Mouse (Mus musculus) left cerebral cortex, postnatal 14 days (tissue): ENCODE measurements at regions not wholly inside any gene's neighbourhood (a gene's known extent, or its start where the extent isn't known, plus 50 kb on each side); places are given as distances from the start of the nearest gene placed in this dataset.

Experiments used
- DNase-seq, 2 experiments: peaks; one replicate each; pipeline ENCODE4 v3.0.0; 2021 to 2022; ENCODE audit warnings: low spot score in 2 of 2, mixed read lengths in 1 of 2
- intact Hi-C: fragments of 180-260 bp; cut with DNase I; formaldehyde crosslinking; loops from one replicate; pipeline ENCODE4 v1.15.1; 2025

- DNase-seq, result peak in 1 of 2 experiments; percentile 50
- intact Hi-C loops, result no loop called here
Measured at GRCm38 (mm10) chr2:50579620-50580019, 283.0 kb upstream of the Mmadhc start.

GRCm38 (mm10) chr2:50578278-50579043, 281.9 kb upstream of the Mmadhc start:
- intact Hi-C loops, result no loop called here
- DNase-seq, result no peak

DNA sequence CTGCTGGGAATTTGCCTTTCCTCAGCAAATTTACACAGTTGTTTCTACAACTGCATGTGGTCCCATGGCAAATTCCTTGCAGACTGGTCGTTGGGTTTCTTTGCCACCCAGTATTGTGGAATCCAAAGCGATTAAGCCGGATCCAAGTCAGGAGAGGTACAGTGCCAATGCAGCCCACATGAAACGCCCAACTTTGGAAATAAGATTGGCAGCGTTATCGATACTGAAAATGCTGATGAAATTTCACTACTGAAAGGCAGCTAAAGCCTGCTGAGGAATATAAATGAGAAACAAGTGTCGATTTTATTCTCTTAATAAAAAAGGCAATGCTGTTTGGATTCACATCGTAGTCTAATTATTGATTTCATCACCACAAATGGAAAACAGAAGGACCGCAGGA, 281.1 kb upstream of the Mmadhc start:
- intact Hi-C loops, result no loop called here
- no peak for DNase-seq

DNA sequence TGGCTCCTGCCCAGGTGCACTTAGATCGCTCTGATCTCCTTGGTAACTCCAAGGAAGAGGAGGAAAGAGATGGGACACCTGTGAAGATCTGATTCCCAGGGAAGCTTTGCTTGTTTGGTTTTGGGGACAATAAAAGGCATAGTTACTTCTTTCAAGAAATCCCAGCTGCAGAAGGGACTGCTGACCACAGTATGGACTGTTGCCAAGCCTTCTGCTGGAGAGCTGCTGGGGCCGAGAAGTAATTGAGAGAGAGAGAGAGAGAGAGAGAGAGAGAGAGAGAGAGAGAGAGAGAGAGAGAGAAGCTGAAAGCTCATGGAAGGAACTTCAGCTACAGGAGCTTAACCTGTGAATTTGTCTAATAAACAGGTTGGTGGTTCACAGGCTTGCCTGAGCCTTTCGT, 276.9 kb upstream of the Mmadhc start:
- no peak for DNase-seq
- intact Hi-C loops, result no loop called here

- DNase-seq, result no peak
- intact Hi-C loops, result no loop called here
Measured at GRCm38 (mm10) chr2:50571021-50571420, 274.4 kb upstream of the Mmadhc start.

- intact Hi-C loops, result no loop called here
- no peak for DNase-seq
Measured at GRCm38 (mm10) chr2:50569502-50570285, 273.1 kb upstream of the Mmadhc start.

DNA sequence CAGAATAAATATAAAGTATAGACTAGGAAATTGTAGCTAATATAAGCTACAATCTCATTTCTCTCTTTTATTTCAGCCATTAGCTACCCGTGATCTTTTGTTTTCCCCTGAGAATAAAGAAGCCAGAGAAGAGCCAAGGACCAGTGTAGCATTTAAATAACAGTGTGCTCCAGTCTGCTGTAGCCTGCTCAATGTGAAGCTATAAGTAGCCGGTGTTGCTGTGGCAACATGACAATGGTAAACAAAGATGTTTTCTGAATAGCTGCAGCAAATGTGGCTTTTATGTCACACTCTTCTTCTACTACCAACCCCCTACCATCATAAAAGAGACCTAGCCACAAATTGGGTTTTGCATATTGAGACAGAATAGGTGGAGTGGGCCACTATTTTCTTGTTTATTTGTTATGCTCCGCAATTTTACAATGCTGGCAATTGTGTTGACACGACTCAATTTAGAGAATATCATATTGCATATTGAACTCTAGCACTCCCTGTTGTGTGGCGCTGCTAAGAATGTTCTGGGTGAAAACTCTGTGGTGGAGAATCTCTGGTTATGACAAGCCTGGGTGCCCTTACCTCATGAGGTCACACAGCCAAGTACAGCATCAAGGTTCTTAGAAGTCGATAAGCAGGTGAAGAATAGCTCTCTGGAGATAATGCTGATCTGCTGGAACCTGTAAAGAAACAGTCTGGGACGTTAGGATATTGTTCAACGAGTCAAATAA, 272.3 kb upstream of the Mmadhc start:
- DNase-seq, result peak in 1 of 2 experiments; percentile 53
- intact Hi-C loops, result no loop called here

GRCm38 (mm10) chr2:50567542-50567941, 270.9 kb upstream of the Mmadhc start:
- DNase-seq, result peak in 1 of 2 experiments; percentile 57
- intact Hi-C loops, result no loop called here

DNA sequence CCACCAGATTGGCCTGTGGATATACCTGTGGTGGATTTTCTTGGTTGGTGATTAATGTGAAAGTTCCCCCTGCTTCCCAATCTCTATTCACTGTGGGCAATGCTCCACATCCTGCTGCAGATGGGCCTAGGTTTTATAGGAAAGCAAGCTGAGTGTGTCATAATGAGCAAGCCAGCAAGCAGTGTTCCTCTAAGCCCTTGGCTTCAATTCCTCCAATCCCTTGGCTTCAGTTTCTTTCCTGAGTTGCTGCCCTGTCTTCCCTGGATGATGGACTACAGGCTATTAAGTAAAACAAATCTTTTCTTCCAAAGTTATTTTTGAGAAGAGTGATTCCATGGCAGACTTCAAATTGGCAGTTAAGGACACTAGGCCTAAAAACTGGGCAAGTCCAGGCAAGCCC, 257.4 kb upstream of the Mmadhc start:
- intact Hi-C loops, result no loop called here
- DNase-seq, result no peak

DNA sequence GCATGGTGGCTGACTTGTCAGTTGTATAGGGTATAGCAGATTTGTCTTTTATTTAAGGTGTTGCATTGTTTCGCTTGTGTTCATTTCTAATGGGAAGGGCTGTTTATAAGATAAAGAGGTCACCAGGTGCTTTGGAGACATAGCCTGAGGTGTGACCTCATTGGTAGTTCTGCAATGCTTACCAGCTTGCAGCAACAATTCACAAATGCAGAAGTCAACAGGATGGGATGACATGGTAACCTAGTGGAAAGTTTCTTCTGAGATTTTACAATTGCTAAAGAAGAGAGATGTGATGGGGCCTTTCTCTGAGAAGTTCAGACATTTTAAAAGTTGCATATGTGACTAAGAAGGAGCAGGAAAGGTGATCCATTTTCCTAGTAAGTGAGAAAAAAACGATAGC, 255.8 kb upstream of the Mmadhc start:
- DNase-seq, result no peak
- intact Hi-C loops, result no loop called here

GRCm38 (mm10) chr2:50549871-50550270, 253.3 kb upstream of the Mmadhc start:
- no peak for DNase-seq
- intact Hi-C loops, result no loop called here

GRCm38 (mm10) chr2:50539741-50540441, 243.3 kb upstream of the Mmadhc start:
- no peak for DNase-seq
- intact Hi-C loops, result no loop called here

GRCm38 (mm10) chr2:50538068-50538467, 241.5 kb upstream of the Mmadhc start:
- DNase-seq, result no peak
- intact Hi-C loops, result no loop called here

- DNase-seq, result no peak
- intact Hi-C loops, result no loop called here
Measured at GRCm38 (mm10) chr2:50535085-50535878, 238.7 kb upstream of the Mmadhc start.

GRCm38 (mm10) chr2:50533702-50534101, 237.1 kb upstream of the Mmadhc start:
- DNase-seq, result no peak
- intact Hi-C loops, result no loop called here

DNA sequence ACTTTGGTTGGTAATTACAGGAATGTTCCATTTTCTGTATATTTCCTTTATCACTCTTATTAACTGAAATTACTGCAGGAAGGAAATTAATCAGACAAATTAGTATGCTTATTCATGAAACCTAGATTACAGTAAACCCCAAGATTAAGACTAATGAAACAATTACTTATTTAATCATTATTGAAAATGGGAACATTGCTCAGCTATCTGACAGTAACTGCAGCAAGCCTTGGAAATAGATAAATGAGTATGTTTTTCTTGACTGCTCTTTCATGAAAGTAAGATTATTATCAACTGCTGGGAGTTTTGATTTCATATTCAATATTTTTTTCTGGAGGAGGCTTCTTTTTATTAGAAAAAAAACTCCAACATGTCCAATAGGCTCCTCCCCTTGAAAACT, 230.8 kb upstream of the Mmadhc start:
- no peak for DNase-seq
- intact Hi-C loops, result no loop called here

DNA sequence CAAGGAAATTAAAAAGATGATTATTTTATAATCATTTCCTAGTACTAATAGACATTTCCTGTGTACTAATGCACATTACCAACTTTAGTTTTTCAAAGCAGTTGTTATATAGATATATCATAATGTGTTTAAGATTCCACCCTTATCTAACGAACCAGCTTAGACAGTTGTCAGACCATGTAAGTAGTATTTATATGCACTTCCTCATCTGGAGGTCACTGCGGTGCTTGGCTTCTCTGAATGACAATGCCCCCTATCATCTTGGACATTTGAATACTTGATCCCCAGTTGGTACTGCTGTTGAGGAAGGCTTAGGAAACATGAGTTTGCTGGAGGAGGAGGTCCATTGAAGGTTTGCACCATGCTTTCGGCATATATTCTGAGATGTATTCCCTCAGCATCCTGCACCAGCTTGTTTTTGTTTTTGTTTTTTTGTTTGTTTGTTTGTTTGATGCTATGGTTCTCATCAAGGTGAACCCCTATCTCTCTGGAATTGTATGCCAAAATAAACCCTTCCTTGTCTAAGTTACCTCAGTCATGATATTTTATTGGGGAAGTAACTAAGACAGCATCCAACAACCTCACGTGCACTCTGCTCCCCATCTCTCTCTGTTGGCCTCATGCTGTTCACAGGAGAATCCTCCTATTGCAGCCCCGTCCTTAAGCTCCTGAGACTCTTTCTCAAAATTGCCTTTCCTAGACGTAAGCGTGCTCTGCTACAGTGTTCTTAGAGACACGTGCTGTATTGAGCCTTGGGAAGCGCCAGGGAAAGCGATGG, 228.4 kb upstream of the Mmadhc start:
- DNase-seq, result no peak
- intact Hi-C loops, result no loop called here

GRCm38 (mm10) chr2:50520169-50520568, 223.6 kb upstream of the Mmadhc start:
- intact Hi-C loops, result no loop called here
- DNase-seq, result peak in 1 of 2 experiments; percentile 2
